Mouse (Mus musculus) gastrocnemius, adult 8-10 months (tissue): ENCODE results near the gene Capn10. TPM values are rescaled to one million over a fixed set of nuclear protein-coding genes. Genes with fewer than 3 reads are reported as not detected.

ENCODE experiments used
- DNase-seq, 2 experiments: peaks; one replicate each; pipeline ENCODE4 v3.0.0; 2022; ENCODE audit warnings: low spot score in 2 of 2
- total RNA-seq, 4 experiments: library from RNA; stranded (reverse); gene quantifications; 2 replicates each; pipeline ENCODE4 v1.2.4; 2022

Capn10 gene
- total RNA-seq = 1 to 10 TPM; 4.4 to 6.1 (median 5.0) TPM

GRCm38 (mm10) chr1:92934182-92934827 is at the start of gene Capn10:
Gene Capn10 (plus strand): TSS chr1:92934376.
- DNase-seq = peak; percentile 89

GRCm38 (mm10) chr1:92888901-92889655 is 45.1 kb upstream of the Capn10 start:
- no peak for DNase-seq

GRCm38 (mm10) chr1:92892791-92893190 is 41.4 kb upstream of the Capn10 start:
- DNase-seq = no peak

GRCm38 (mm10) chr1:92893896-92894295 is 40.3 kb upstream of the Capn10 start:
- no peak for DNase-seq

- peak; percentile 63 to 67 for DNase-seq
Measured at GRCm38 (mm10) chr1:92895089-92895488, 39.1 kb upstream of the Capn10 start.

- no peak for DNase-seq
Measured at GRCm38 (mm10) chr1:92902786-92903185, 31.4 kb upstream of the Capn10 start, which contains the start of gene Ankmy1. Gene Ankmy1 (minus strand): TSS chr1:92902906.

GRCm38 (mm10) chr1:92903627-92904026 is 30.5 kb upstream of the Capn10 start:
- no peak for DNase-seq

- DNase-seq = no peak
Measured at GRCm38 (mm10) chr1:92905703-92906310, 28.4 kb upstream of the Capn10 start.

GRCm38 (mm10) chr1:92906779-92907631 is 27.2 kb upstream of the Capn10 start, which contains the start of gene Dusp28:
Gene Dusp28 (plus strand): TSS chr1:92906981.
- peak; percentile 81 to 90 for DNase-seq

- no peak for DNase-seq
Measured at GRCm38 (mm10) chr1:92907632-92908360, 26.4 kb upstream of the Capn10 start.

- DNase-seq = no peak
Measured at GRCm38 (mm10) chr1:92908664-92909063, 25.5 kb upstream of the Capn10 start.

GRCm38 (mm10) chr1:92909068-92909467 is 25.1 kb upstream of the Capn10 start:
- no peak for DNase-seq

GRCm38 (mm10) chr1:92910239-92910885 is 23.8 kb upstream of the Capn10 start, which contains the start of gene Rnpepl1:
Gene Rnpepl1 (plus strand): TSS chr1:92910783.
- peak; percentile 58 to 65 for DNase-seq

GRCm38 (mm10) chr1:92910925-92911720 is 23.1 kb upstream of the Capn10 start:
- DNase-seq = peak; percentile 17 to 50

GRCm38 (mm10) chr1:92911721-92912138 is 22.4 kb upstream of the Capn10 start:
- no peak for DNase-seq

GRCm38 (mm10) chr1:92912286-92912685 is 21.9 kb upstream of the Capn10 start:
- no peak for DNase-seq

GRCm38 (mm10) chr1:92914239-92914638 is 19.9 kb upstream of the Capn10 start:
- no peak for DNase-seq

- DNase-seq = no peak
Measured at GRCm38 (mm10) chr1:92914993-92915392, 19.2 kb upstream of the Capn10 start.

GRCm38 (mm10) chr1:92916725-92917124 is 17.5 kb upstream of the Capn10 start:
- no peak for DNase-seq
